Mouse (Mus musculus) hindbrain, embryonic 13.5 days (tissue): ENCODE results near the gene Cuedc1. TPM values are rescaled to one million over a fixed set of nuclear protein-coding genes. Genes with fewer than 3 reads are reported as not detected.

Experiments used
- polyA plus RNA-seq: library from polyadenylated mRNA; unstranded; fragments of >200 nt; fragmentation: Nextera tagmentation; extraction: Ambion mirVana; gene quantifications from 2 replicates; pipeline ENCODE4 v1.2.1, GENCODE M21; 2015

Cuedc1 gene
- polyA plus RNA-seq, 1 experiment from 2014 or later: 49.5 TPM

Other genes with a start within 250 kb of the Cuedc1 start
- gene Mks1, start 244.8 kb upstream of the Cuedc1 start, polyA plus RNA-seq: 14.7 and 15.3 TPM in 2 replicates
- gene Epx, start 222.5 kb upstream of the Cuedc1 start, polyA plus RNA-seq: 0.06 TPM in 1 of 2 replicates, not detected in the other
- not detected in 2 replicates for gene Olfr462, start 205.8 kb upstream of the Cuedc1 start, polyA plus RNA-seq
- not detected in 2 replicates for gene Olfr463, start 200.7 kb upstream of the Cuedc1 start, polyA plus RNA-seq
- gene Olfr464, start 177.1 kb upstream of the Cuedc1 start, polyA plus RNA-seq: 0.10 and 0.23 TPM in 2 replicates
- gene Dynll2, start 110.5 kb upstream of the Cuedc1 start, polyA plus RNA-seq: 50.6 and 51.1 TPM in 2 replicates
- gene Srsf1, start 50.7 kb upstream of the Cuedc1 start, polyA plus RNA-seq: 282 and 298 TPM in 2 replicates
- 53.9 TPM in 2 replicates for gene Vezf1, start 29.8 kb upstream of the Cuedc1 start, polyA plus RNA-seq
- 71.1 TPM in 2 replicates for gene Mrps23, start 106.3 kb downstream of the Cuedc1 start, polyA plus RNA-seq
- 1.3 and 1.7 TPM in 2 replicates for gene Ccdc182, start 196.0 kb downstream of the Cuedc1 start, polyA plus RNA-seq